34 mouse cellular contexts compared by ENCODE assay signal in genomic region chr7:127560580-127560979, GRCm38 (mm10). TPM values are rescaled to one million over a fixed set of nuclear protein-coding genes. Genes with fewer than 3 reads are reported as not detected.
DNase-seq lines count a peak whose midpoint lies in the region; ATAC-seq and TF ChIP-seq lines count a peak whose summit lies in the region.
"Had no signal": no experiment of that assay in that cellular context is flagged by ENCODE, and none has a peak within 500 bp of the region (broad histone marks: within the 10 kb centered on the region; RNA-seq: fewer than 3 reads in every experiment).

No protein-coding gene starts in this region.

- no peak overlapping the region for H3K4me2 ChIP-seq in intestine, embryonic 15.5 days (replicated peaks)
- no peak overlapping the region for H3K4me2 ChIP-seq in intestine, embryonic 16.5 days (ENCODE audit: low read depth, low read length)
- H3K4me2 ChIP-seq: embryonic facial prominence, embryonic 13.5 days; forebrain, embryonic 12.5 days; hindbrain, embryonic 14.5 days; limb, embryonic 15.5 days; liver, embryonic 13.5 days; neural tube, embryonic 12.5 days had no signal

- no peak overlapping the region for H3K27ac ChIP-seq in intestine, embryonic 15.5 days
- H3K27ac ChIP-seq in intestine, embryonic 16.5 days (ENCODE audit: low read length): no peak overlapping the region
- H3K27ac ChIP-seq: embryonic facial prominence, embryonic 13.5 days; forebrain, embryonic 12.5 days; heart, embryonic 10.5 days; hindbrain, embryonic 14.5 days; kidney, postnatal 0 days; liver, embryonic 13.5 days; neural tube, embryonic 12.5 days had no signal

- TF ChIP-seq CTCF in E14TG2a.4 (conservative IDR thresholded peaks at IDR 0.05; ENCODE audit: low read length): no peak

- 92% methylated on average over 11 of the region's 11 CpGs for WGBS in intestine, embryonic 15.5 days
- WGBS in intestine, embryonic 16.5 days: 91% methylated on average over 11 of the region's 11 CpGs

- H3K4me1 ChIP-seq in intestine, embryonic 15.5 days (replicated peaks): no peaks in the 10 kb centered on the region
- no peaks in the 10 kb centered on the region for H3K4me1 ChIP-seq in intestine, embryonic 16.5 days (ENCODE audit: control insufficient read depth, insufficient read depth, low read length)
- H3K4me1 ChIP-seq in E14TG2a.4 (replicated peaks; ENCODE audit: low read depth, low read length): peaks cover 41% of the 10 kb centered on the region
- H3K4me1 ChIP-seq: forebrain, embryonic 12.5 days; liver, embryonic 13.5 days; neural tube, embryonic 12.5 days had no signal

- H3K27me3 ChIP-seq in intestine, embryonic 15.5 days (replicated peaks): no peaks in the 10 kb centered on the region
- H3K27me3 ChIP-seq in intestine, embryonic 16.5 days (replicated peaks; ENCODE audit: control insufficient read depth, insufficient read depth, low read length): no peaks in the 10 kb centered on the region
- H3K27me3 ChIP-seq in E14TG2a.4 (ENCODE audit: insufficient read depth, low read length): no peaks in the 10 kb centered on the region
- H3K27me3 ChIP-seq: embryonic facial prominence, embryonic 13.5 days; forebrain, embryonic 12.5 days; limb, embryonic 15.5 days; liver, embryonic 13.5 days; megakaryocyte, embryonic 14.5 days; neural tube, embryonic 12.5 days had no signal

- ATAC-seq in intestine, embryonic 15.5 days: 0 out of 2 replicates have a peak, but pooled peaks have one; percentile 17
- ATAC-seq in intestine, embryonic 16.5 days: no peak
- ATAC-seq: CD4-positive, CD25-positive, alpha-beta regulatory T cell, adult 4 months; forebrain, postnatal 0 days had no signal

- DNase-seq in R1 (ENCODE audit: low read depth, low spot score): peak; percentile 45
- peak; percentile 3 for DNase-seq in mesoderm, embryonic 11.5 days (ENCODE audit: low read depth, low spot score)
- no peak for DNase-seq in kidney, adult 18-20 months
- no peak for DNase-seq in frontal cortex, postnatal 25 days (ENCODE audit: low spot score in 2 of 2)
- DNase-seq: adrenal gland, postnatal 14 days; cerebellum, adult 11 months; cerebellum, adult 9-10 months; cerebellum, postnatal 36 days; forebrain, postnatal 0 days; gastrocnemius, postnatal 10 days; heart, postnatal 36 days; kidney, adult 8-10 months; kidney, postnatal 4 days; liver, embryonic 13.5 days; lung, adult 2 months; lung, postnatal 36 days; right cerebral cortex, adult 18-20 months; spleen, adult 18-20 months; thymus, adult 2 months; thymus, postnatal 36 days had no signal

- no peaks in the 10 kb centered on the region for H3K9me3 ChIP-seq in intestine, embryonic 15.5 days
- H3K9me3 ChIP-seq in intestine, embryonic 16.5 days (ENCODE audit: control insufficient read depth, low read length): no peaks in the 10 kb centered on the region
- H3K9me3 ChIP-seq in E14TG2a.4 (ENCODE audit: low read length): no peaks in the 10 kb centered on the region
- H3K9me3 ChIP-seq: embryonic facial prominence, embryonic 13.5 days; forebrain, embryonic 12.5 days; heart, embryonic 10.5 days; limb, embryonic 15.5 days; liver, embryonic 13.5 days; megakaryocyte, embryonic 14.5 days; neural tube, embryonic 12.5 days had no signal

- H3K36me3 ChIP-seq in intestine, embryonic 15.5 days: peaks cover 44% of the 10 kb centered on the region
- peaks cover 25% of the 10 kb centered on the region for H3K36me3 ChIP-seq in intestine, embryonic 16.5 days (ENCODE audit: control insufficient read depth, insufficient read depth, low read length)
- H3K36me3 ChIP-seq in E14TG2a.4 (ENCODE audit: insufficient read depth, low read length): peaks cover 95% of the 10 kb centered on the region

- no peak overlapping the region for H3K9ac ChIP-seq in intestine, embryonic 15.5 days
- no peak overlapping the region for H3K9ac ChIP-seq in intestine, embryonic 16.5 days (ENCODE audit: low read depth, low read length)
- H3K9ac ChIP-seq: embryonic facial prominence, embryonic 13.5 days; forebrain, embryonic 12.5 days; forebrain, postnatal 0 days; hindbrain, embryonic 14.5 days; limb, embryonic 15.5 days; liver, embryonic 13.5 days; neural tube, embryonic 12.5 days had no signal

- no peak overlapping the region for H3K4me3 ChIP-seq in intestine, embryonic 15.5 days (replicated peaks)
- H3K4me3 ChIP-seq in intestine, embryonic 16.5 days (ENCODE audit: low read length): no peak overlapping the region
- peak overlapping the region; percentile 54 for H3K4me3 ChIP-seq in E14TG2a.4 (replicated peaks; ENCODE audit: low read length)
- H3K4me3 ChIP-seq: embryonic facial prominence, embryonic 13.5 days; erythroblast, embryonic 14.5 days; forebrain, embryonic 12.5 days; heart, embryonic 10.5 days; limb, embryonic 15.5 days; liver, embryonic 13.5 days; megakaryocyte, embryonic 14.5 days; myocyte; neural tube, embryonic 12.5 days had no signal

RNA-seq across cellular contexts. Expression of gene Tmem265, which starts 0.6 kb away (rescaled TPM):
- polyA plus RNA-seq in intestine, embryonic 15.5 days (2015; fragmentation: Nextera tagmentation; extraction: Ambion mirVana): 5.5 and 5.6 TPM in 2 replicates
- polyA plus RNA-seq in intestine, embryonic 16.5 days (2015; fragmentation: Nextera tagmentation; extraction: Ambion mirVana): 5.1 and 7.7 TPM in 2 replicates
- polyA plus RNA-seq: myocyte had no signal

RNA-seq across cellular contexts. Expression of gene Phkg2, which starts 12.6 kb away (rescaled TPM):
- polyA plus RNA-seq in intestine, embryonic 15.5 days (2015; fragmentation: Nextera tagmentation; extraction: Ambion mirVana): 34.3 TPM in 2 replicates
- 35.7 and 37.7 TPM in 2 replicates for polyA plus RNA-seq in intestine, embryonic 16.5 days (2015; fragmentation: Nextera tagmentation; extraction: Ambion mirVana)

RNA-seq across cellular contexts. Expression of gene Ccdc189, which starts 27.8 kb away (rescaled TPM):
- polyA plus RNA-seq in intestine, embryonic 15.5 days (2015; fragmentation: Nextera tagmentation; extraction: Ambion mirVana): 4.1 and 4.9 TPM in 2 replicates
- polyA plus RNA-seq in intestine, embryonic 16.5 days (2015; fragmentation: Nextera tagmentation; extraction: Ambion mirVana): 4.8 and 5.2 TPM in 2 replicates

RNA-seq across cellular contexts. Expression of gene Rnf40, which starts 28.0 kb away (rescaled TPM):
- 37.4 and 37.7 TPM in 2 replicates for polyA plus RNA-seq in intestine, embryonic 15.5 days (2015; fragmentation: Nextera tagmentation; extraction: Ambion mirVana)
- 34.3 and 35.2 TPM in 2 replicates for polyA plus RNA-seq in intestine, embryonic 16.5 days (2015; fragmentation: Nextera tagmentation; extraction: Ambion mirVana)

RNA-seq across cellular contexts. Expression of gene Gm42715, which starts 41.2 kb away (rescaled TPM):
- polyA plus RNA-seq in intestine, embryonic 15.5 days (2015; fragmentation: Nextera tagmentation; extraction: Ambion mirVana): 11.5 and 12.3 TPM in 2 replicates
- 10.8 and 11.3 TPM in 2 replicates for polyA plus RNA-seq in intestine, embryonic 16.5 days (2015; fragmentation: Nextera tagmentation; extraction: Ambion mirVana)

Comparison
In these comparisons a context has a peak if more than half of its experiments do, and no peak if none do; other contexts are left out.
1. DNase-seq: peak in R1 (single experiment) and mesoderm, embryonic 11.5 days (single experiment); none in kidney, adult 18-20 months (single experiment) and frontal cortex, postnatal 25 days (0 of 2).